Mouse (Mus musculus) frontal cortex, postnatal 14 days (tissue): ENCODE measurements around the gene Fam43b.
A peak's percentile ranks its signal among the peaks of the same experiment; 100 is the strongest.
"Not testable (repeated sequence)": the region's sequence is repeated elsewhere in the genome, so short reads cannot be mapped to it uniquely, and the experiment has no call there.

Experiments used
- DNase-seq, 2 experiments: peaks; one replicate each; pipeline ENCODE4 v3.0.0; 2022; ENCODE audit warnings: low spot score in 2 of 2

The Fam43b gene

GRCm38 (mm10) chr4:138395971-138396645 lies at the start of gene Fam43b:
TSS of gene Fam43b (minus strand) at chr4:138396528.
- peak; percentile 63 to 69 for DNase-seq

DNA sequence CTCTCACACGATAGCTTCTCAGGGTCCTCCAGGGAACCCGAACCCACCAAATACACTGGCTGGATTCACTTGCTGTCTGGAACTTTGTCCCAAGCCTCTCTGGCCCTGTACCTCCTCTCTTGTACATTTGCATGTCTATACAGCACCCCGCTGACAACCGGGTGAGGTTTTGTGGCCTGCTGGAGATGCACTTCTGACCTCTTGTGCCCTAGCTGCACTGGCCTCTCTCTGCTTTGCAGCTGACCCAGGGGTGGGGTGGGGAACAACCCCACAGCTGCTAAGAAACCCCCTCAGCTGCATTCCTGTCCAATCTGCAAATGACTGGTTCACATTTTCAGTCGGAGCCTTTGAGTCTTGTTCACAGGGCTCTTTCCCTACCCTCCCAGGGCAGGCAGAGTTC lies 48.6 kb upstream of the Fam43b start:
- no peak for DNase-seq

- no peak for DNase-seq
Measured at GRCm38 (mm10) chr4:138440062-138440461, 43.7 kb upstream of the Fam43b start.

- DNase-seq: peak; percentile 95
Measured at GRCm38 (mm10) chr4:138434347-138435316, 38.3 kb upstream of the Fam43b start, which contains the start of gene Mul1. TSS of gene Mul1 (plus strand) at chr4:138434671.

GRCm38 (mm10) chr4:138431340-138431739 lies 35.0 kb upstream of the Fam43b start:
- no peak for DNase-seq

- DNase-seq: no peak
Measured at GRCm38 (mm10) chr4:138429778-138430177, 33.5 kb upstream of the Fam43b start.

GRCm38 (mm10) chr4:138426778-138427705 lies 30.7 kb upstream of the Fam43b start:
- DNase-seq: peak; percentile 84 to 91

DNA sequence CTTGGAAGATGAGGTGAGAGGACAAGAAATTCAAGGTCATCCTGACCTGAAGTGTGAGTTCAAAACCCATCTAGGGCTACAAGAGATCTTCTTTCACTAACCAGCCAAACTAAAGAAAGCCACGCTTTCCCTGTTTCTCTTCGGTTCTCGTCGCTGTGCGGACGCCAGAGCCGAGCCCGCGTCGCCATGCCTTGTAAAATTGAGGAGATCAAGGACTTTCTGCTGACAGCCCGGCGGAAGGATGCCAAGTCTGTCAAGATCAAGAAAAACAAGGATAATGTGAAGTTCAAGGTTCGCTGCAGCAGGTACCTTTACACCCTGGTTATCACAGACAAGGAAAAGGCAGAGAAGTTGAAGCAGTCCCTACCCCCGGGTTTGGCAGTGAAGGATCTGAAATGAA lies 29.3 kb upstream of the Fam43b start:
- DNase-seq: not testable (repeated sequence)

GRCm38 (mm10) chr4:138425028-138425427 lies 28.7 kb upstream of the Fam43b start:
- DNase-seq: no peak

DNA sequence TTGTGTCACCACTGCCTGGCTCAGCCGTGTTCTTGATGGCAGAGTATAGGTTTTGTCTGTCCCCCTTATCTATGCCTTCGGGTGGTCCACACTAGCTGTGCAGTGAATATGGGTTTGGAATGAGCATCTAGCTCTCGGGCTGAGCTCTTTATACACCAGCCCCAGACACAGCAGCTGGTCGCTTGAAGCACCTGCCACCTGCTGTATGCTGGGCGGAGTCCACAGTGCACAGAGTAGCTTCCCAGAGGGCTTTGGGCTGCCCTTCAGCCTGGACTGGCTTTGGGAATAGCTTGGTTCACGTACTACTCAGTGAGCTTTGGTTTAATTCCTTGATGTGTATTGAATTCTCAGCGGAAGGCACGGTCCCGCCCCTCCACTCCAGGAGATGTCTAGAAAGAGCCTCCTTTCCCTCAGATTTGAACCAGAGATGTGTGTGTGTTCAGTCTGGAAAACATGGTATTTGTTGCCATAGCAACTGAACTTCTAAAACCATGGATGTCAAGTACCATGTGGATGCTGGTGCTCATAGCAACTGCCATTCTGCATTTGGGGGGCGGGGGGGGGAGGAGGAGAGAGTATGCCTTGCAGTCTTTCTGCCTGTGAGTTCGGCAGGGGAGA lies 22.1 kb upstream of the Fam43b start:
- no peak for DNase-seq

DNA sequence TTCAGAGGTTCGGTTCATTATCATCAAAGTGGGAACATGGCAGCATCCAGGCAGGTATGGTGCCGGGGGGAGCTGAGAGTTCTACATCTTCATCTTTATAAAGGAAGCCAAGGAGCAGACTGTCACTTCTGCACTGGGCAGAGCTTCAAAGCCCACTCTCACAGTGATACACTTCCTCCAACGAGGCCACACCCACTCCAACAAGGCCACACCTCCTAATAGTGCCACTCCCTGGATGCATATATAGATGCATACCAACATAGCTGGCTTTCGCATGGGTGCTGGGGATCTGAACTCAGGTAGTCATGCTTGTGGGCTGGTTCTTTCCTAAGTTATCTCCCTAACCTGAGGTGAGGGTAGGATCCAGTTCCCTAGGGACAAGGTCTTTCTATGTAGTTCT lies 21.6 kb upstream of the Fam43b start:
- DNase-seq: no peak

DNA sequence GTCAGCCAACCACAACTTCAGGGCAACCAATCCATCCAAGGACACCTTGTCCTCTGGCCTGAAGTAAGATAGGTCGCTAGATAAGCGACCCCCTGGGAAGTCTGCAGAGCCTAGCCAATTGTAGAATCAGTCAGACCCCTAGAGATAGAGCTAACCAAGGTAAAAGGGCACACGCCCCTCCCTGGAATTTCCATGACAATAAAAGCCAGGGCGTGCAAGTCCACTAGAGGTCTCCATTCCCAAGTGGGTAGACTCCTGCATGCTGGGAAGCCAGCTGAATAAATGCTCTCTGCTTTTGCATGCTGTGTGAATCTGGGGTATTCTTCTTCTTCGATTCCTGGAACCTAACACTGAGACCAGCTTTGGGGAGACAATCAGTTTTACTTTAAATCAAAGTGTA lies 20.1 kb upstream of the Fam43b start:
- DNase-seq: no peak

DNA sequence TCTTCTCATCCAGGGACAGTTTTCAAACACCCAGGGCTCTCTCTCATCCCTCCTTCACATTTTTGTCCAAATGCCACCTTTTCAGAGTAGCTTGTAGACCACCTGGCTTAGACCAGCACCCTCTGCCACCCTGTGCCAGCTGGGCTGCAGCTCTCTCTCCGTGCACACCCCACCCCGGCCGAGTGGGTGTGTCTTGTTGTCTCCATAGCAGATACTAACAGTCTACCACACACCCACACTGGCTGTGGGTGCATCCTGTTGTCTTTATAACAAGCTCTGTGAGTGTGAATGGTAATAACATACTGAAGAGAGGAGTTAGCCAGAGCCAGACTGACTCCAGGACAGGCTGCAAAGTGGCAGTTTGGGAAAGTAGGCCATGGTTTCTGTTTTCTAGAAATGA lies 19.7 kb upstream of the Fam43b start:
- DNase-seq: no peak

DNA sequence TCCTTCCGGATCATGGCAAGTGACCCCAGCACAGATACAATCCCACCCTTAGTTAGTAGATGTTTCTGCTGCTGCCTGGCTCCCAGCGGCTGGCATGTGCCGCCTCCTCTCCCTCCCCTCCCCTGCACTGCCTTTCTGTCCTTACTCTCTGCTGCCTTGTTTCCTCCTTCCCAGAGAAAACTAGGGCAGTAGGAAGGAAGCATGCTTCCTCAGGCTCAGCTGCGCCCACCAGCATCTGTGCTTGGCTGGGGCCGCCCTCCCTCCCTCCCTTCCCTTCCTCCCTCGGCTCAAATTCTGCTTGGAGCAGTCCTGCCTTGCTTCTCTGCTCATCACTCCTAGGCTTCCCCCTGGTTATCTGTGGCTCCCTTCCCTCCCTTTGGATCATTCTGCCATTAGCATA lies 18.4 kb upstream of the Fam43b start:
- no peak for DNase-seq

DNA sequence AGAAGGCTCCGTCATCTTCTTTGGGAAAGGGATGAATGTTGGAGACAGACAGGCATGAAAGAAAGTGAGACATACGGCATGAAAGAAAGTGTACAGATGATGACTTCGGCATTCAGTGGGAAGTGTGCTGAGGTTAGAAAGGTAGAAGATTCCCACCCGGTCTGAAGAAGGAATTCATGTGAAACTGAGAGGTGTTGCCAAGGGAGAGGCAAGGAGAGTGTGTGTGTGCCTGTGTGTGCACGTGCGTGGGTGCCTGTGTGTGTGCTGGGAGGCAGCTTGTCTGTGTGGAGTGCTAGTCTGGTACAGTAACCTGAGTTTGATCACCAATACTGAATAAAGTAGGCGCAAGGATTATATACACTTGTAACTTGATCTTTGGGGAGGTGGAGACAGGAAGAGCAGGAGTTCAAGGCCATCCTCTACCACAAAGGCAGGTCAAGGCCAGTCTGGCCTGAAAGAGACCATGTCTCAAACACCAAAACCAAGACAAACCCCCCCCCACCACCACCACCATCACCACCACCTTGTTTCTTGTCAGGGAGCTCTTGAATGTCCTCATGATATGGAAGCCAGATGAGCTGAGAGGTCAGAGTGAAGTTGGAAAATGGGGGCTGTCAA lies 15.3 kb upstream of the Fam43b start:
- DNase-seq: no peak

- no peak for DNase-seq
Measured at GRCm38 (mm10) chr4:138411011-138411410, 14.7 kb upstream of the Fam43b start.

DNA sequence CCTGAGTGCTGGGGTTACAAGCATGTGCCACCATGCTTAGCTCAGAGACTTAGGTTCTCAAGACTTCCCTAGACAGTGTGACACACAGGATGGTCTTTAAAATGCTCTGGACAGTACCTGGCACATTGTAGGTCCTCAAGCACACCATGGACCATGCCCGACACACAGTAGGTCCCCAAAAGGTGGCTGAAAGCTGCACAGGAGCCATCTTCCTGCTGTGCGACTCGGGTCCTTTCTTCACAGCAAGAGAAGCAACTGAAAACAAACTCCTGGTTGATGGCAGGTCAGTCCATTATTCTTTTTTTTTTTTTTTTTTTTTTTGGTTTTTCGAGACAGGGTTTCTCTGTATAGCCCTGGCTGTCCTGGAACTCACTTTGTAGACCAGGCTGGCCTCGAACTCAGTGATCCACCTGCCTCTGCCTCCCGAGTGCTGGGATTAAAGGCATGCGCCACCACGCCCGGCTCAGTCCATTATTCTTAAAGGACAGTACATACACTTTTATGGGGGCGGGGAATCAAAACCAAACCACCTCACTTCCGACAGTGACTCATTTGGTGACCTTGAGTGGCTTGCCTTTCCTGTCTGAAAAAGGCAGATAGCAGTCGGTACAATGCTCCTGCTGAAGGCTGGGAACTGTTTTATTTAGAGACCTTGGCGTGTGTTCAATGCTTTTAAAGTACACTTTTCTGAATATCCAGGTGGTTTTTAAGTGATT lies 11.3 kb upstream of the Fam43b start:
- no peak for DNase-seq

DNA sequence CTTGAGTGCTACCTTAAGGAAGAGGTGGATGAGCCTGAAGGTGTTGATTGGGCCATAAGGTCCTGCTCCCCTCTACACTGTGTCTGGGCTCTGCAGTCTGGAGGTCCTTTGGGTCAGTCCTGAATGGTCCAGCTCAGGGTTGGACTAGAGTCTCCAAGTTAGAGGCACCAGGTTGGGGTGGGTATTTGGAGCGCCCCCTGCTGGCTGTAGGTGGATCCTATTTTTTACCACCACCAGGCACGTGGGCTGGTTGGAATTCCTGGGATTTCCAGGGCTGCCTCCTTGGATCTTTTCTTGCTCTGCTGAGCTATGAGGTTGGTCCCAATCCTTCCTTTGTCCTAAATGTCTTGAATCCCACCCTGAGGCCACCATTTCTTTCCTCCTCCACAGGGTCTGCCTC lies 8.5 kb upstream of the Fam43b start:
- no peak for DNase-seq

DNA sequence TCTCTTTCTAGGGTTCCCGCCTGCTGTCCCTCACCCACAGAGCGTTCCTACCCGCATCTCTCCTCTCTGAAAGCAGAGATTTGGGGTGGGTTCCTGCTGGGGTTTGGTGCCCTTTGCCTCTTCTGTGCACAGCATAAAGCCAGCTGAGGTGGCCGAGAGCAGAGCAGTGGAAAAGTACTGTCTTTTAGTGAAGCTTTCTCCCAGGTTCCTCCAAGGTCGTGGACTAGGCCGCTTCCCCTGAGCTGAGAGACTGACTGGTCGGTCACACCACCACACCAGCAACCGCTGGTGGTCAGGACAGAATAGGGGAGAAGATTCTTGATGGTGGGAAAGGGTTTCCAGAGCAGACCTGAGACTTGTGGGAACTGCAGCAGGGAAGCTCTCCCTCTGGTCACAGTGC lies 383 bp upstream of the Fam43b start:
- no peak for DNase-seq
